Mouse (Mus musculus) megakaryocyte progenitor cell, adult 5-6 weeks (primary cell): ENCODE measurements at regions not wholly inside any gene's neighbourhood (a gene's known extent, or its start where the extent isn't known, plus 50 kb on each side); places are given as distances from the start of the nearest gene placed in this dataset.
"Not testable (repeated sequence)": the region's sequence is repeated elsewhere in the genome, so short reads cannot be mapped to it uniquely, and the experiment has no call there.

ENCODE experiments used
- ATAC-seq: replicated peaks from 2 replicates; pipeline ENCODE4 v1.8.0; 2016; ENCODE audit warnings: mild to moderate bottlenecking, moderate TSS enrichment, inconsistent platforms; ENCODE audit not compliant: poor library complexity

- ATAC-seq, result no peak
These were observed 427.9 kb upstream of the Auts2 start for GRCm38 (mm10) chr5:132971046-132971445.

DNA sequence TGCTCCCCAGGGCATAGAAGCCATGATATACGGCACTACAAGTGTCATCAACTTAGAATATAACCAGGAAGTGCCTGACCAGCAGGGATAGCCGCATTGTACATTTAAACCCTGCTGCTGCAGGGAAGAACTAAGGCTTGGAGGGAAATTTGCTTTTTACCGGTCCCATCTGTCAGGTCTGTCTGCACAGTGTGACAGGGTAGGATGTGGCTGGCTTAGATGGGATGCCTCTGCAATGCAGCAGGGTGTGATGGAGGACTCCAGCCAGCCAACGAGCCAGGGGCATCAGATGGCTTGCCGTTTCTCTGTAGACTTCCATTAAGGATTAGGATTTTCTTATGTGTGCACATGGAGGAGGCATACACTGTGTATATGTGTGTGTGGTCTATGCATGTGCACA is 426.2 kb upstream of the Auts2 start:
- ATAC-seq, result no peak

GRCm38 (mm10) chr5:132959901-132960300 is 416.8 kb upstream of the Auts2 start:
- ATAC-seq, result no peak

GRCm38 (mm10) chr5:132956184-132956583 is 413.0 kb upstream of the Auts2 start:
- ATAC-seq, result no peak

DNA sequence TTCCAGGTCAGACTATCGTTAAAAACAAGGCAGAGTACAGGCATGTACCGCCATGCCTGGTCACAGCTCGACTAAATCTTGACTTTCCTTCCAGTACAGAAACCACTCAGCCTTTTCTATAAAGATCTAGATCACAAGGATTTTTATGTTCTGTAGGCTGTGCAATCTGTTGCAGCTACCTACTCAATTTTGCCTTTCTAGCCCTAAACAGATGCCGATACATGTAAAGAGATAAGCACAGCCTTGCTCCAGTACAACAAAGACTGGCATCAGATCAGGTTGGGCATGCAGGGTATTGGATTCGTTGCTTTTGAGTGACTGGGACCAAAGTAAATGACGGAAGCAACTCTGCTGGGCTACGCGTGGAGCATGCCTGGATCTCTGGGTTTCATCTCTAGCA is 411.9 kb upstream of the Auts2 start:
- no peak for ATAC-seq

DNA sequence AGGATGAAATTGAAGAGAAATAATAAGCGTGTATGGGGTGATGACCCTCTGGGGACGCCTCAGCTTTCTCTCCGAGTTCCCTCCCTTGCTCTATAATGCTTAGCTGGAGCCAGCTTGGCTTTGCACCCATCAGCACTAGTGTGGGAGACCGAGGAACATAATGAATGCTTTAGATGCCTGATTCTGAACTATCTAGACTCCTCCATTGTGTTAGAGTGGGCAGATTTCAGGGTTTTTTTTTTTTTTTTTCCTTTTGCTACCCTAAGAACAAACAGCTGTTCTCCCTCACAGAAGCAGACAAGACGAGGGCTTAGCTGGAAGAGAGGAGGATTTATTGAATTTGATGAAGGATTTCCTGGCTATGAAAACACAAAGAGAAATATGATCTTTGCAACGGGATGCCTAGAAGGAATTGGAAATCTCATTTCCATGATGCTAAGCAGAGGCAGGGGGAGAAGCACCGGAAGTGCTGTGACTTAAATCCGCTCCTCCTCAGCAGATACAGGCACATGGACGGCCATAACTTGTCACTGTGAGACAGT is 390.4 kb upstream of the Auts2 start:
- no peak for ATAC-seq

DNA sequence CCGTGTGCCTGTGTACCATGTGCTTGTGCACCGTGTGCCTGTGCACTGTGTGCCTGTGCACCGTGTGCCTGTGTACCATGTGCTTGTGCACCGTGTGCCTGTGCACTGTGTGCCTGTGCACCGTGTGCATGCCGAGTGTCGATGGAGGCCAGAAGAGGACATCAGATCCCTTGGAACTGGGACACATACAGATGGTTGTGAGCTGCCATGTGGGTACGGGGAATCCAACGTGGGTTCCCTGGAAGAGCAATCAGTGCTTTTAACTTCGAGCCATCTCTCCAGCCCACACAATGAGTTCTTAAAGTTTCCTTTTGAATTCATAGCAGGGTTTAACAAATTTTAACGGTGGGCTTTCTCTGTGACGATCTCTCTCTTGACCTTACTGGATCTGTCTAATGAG is 386.8 kb upstream of the Auts2 start:
- ATAC-seq, result not testable (repeated sequence)

DNA sequence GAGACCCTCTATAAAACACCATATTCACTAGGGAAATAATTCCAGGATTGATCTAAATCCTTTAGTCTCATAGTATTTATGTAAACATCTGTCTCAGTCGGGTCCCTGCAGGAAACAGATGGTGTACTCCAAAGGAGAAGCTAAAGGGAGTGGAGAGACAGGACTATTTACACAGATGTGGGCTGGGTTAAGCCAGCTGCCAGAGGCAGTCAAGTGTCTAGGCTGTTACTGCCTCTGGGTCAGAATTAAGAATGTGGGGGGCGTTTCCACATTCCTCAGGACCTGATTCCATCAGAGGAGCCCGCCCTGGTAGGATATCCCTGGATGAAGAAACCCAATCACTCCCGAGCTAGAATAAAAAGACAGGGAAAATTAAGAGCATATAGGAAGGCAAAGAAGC is 380.2 kb upstream of the Auts2 start:
- ATAC-seq, result no peak

- ATAC-seq, result no peak
These were observed 365.9 kb upstream of the Auts2 start for GRCm38 (mm10) chr5:132909056-132909455.

- no peak for ATAC-seq
These were observed 365.1 kb upstream of the Auts2 start for GRCm38 (mm10) chr5:132908220-132908619.

GRCm38 (mm10) chr5:132892591-132892990 is 349.4 kb upstream of the Auts2 start:
- ATAC-seq, result no peak

- no peak for ATAC-seq
These were observed 341.0 kb upstream of the Auts2 start for GRCm38 (mm10) chr5:132884130-132884529.

GRCm38 (mm10) chr5:132882291-132882690 is 339.1 kb upstream of the Auts2 start:
- no peak for ATAC-seq

DNA sequence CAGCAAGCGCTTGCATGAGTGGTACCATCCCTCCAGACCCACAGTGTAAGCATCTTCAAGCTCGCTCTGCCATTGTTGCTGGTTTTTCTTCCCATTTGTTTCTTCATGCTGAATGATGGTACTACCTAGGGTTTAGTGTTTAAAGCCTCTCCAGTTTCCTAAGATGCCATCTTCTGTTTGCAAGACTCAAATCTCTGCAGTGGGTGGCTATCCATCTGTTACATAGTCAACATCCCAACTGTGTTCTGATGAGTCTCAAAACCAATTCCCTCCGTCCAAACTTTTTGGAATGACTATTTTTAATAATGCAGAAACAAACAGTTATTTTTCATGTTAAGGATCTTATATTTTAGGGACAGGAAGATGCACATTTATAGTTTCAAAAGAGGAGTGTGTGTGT is 338.0 kb upstream of the Auts2 start:
- no peak for ATAC-seq

- no peak for ATAC-seq
These were observed 333.2 kb upstream of the Auts2 start for GRCm38 (mm10) chr5:132876336-132876840.

DNA sequence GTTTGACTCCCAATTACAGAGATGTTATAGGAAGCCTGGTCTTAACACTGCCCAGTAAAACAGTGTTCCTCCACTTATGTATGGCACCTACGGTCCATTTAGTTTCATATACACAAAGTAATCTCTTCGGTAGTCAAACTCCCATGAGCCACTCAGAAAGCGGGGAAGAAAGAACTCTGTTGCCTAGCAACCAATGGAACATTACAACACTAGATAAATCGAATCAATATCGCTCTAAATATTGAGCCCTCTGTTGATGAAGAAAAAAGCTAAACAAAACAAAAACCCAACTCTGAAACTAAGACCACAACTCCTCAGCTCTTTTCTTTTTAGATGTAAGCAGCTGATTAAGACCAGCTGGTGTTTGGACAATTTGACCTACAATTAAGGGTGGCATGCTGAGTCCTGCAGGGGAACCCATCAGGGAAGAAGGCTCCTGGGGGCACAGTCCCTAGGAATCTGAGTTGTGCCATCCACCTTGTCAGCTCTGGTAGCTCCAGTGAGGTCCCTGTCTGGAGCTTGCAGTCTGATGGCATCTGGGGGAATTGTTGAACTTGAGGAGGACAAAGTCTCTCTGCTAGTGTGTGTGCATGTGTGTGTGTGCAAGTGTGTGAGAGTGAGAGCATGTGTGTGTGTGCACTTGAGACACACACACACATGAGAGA is 315.8 kb upstream of the Auts2 start:
- no peak for ATAC-seq

DNA sequence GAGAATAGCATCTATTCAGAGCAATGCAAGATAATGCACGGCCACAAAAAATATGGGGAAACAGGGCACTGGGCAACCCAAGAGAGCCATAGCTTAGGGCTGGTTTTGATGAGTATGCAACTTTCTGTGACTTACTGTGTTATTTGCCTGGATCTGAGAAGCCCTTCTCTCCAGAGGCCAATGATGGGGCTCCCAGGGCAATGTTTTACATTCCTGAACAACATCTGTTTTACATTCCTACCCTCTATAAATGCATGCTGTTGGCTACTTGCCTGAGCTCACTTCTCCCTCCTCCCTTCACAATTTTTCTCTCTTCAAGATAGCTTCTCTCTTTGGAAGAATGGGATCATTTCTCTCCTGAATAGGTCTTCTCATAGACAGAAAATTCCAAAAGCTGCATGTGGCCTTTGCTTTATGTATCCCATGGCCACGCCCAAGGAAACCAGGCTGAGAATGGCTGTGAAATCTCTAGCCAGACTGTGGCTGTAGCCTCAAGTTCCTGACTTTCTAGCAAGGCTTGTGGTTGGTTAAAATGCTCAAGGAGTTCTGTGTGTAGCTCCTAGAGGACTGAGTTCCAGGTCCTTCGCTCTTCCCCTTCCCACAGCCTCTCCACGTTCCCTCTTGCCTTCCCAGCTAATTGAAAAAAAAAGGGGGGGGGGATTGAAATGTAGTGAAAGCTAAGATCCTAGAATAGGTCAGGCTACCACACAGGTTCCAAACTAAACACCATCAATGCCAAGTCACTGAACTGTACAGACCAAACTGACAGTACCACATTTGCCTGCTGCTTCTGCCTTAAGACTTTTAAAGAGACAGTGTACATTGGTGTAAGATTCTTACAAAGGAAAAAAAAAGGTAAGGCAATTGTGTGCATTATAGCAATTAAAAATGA is 312.7 kb upstream of the Auts2 start:
- ATAC-seq, result no peak

DNA sequence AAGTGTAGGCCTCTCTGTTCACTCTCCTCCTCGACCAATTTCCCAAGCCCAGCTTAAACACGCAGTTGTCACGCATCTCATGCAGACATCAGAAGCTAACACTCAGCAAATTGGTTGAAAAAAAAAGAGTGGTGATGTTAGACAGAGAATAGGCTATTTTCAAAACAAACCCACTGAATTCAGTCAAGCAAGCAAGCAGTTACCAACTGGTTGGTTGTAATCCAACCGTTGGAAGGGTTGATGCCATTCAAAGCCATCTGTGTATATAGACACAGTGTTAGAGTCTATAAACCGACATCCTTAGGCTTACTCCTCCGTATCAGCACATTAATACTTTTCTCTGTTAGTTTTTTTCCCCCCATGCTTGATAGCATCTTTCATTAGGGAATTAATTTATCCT is 307.6 kb upstream of the Auts2 start:
- ATAC-seq, result no peak

DNA sequence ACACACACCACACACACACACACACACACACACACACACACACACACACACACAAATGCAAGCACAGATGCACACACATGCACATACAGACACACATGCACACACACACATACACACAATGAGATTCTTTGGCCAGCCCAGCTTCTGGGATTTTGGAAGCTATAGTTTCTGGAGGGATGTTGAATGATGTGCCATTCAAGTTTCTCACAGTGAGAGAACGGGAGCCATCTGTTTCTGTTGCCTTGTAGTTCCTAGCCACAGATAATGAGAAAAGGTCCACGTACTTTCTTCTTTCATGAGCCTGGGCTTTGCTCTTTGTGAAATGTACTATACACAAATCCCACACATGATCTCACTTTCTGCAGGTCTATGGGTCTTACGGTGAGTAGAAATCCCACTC is 304.9 kb upstream of the Auts2 start:
- no peak for ATAC-seq

DNA sequence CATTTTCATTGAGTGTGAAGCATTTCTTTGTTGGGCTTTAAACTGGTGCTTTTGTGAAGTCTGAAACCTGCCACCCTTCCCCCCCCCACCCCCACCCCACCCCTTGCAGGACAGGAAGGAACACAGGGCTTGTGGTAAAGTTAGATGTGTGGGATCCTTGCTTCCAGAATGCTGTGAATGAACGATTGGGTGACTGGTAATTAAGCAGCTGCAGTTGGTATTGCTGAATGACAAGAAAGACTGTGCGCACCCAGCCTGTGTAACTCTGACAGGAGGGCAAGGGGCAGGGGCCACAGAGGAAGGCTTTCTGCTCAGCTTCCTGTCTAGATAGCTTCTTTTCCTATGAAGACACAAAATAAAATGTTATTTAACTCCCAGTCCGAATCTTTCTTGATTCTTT is 300.1 kb upstream of the Auts2 start:
- no peak for ATAC-seq

GRCm38 (mm10) chr5:132841794-132842193 is 298.6 kb upstream of the Auts2 start:
- no peak for ATAC-seq

DNA sequence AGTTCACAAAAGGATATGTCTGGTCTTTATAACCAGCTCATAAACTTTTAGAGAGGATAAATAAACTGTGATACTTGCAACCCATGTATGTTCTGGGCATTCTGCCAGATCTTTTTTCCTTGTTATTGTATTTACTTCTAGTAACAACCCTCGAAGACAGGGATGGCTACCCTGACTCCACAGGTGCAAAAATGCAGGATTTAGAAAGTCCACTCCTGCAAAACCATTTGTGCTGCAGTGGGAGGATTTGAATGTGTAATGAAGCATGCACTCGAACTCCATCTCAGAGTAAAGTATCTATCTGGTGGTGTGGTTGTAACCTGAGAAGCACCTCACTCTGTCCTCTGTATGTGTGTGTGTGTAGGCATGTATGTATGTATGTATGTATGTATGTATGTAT is 294.3 kb upstream of the Auts2 start:
- ATAC-seq, result no peak
